Mouse (Mus musculus): Measurements from ENCODE around the gene Gm49387.
"Not testable (repeated sequence)": the region's sequence is repeated elsewhere in the genome, so short reads cannot be mapped to it uniquely, and the experiment has no call there.

The Gm49387 gene

GRCm38 (mm10) chr14:31640890-31641505, 320 bp upstream of the Gm49387 start, which contains the start of the genes Btd and Hacl1:
Gene Btd, plus strand, starts transcription at chr14:31641028.
Gene Hacl1, minus strand, starts transcription at chr14:31641286.
- peak; percentile 98 for DNase-seq (ENCODE audit: low read depth)

DNA sequence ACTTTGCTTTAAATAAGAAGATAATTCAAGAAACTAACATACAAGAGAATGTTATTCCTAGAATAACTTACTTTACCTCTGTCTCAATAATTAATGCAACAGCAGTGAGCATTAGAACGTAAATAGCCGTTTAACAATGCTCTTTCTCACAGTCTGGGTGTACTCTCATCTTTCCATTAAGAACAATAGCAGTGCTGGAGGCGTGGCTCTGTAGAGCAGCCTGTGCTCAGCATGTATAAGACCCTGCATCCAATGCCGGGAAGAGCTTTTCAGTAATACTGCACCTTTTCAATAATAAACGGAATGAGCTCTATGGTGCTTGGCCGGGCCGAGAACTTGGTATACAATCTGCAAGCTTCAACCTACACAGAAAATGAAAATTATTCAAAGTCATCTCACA, 10.0 kb downstream of the Gm49387 start:
- no peak for DNase-seq (ENCODE audit: low read depth)

GRCm38 (mm10) chr14:31622748-31623147, 17.9 kb downstream of the Gm49387 start:
- no peak for DNase-seq (ENCODE audit: low read depth)

GRCm38 (mm10) chr14:31620591-31621223, 20.0 kb downstream of the Gm49387 start:
- no peak for DNase-seq (ENCODE audit: low read depth)

- DNase-seq (ENCODE audit: low read depth), result peak; percentile 91
Measured at GRCm38 (mm10) chr14:31617997-31618396, 22.7 kb downstream of the Gm49387 start.

DNA sequence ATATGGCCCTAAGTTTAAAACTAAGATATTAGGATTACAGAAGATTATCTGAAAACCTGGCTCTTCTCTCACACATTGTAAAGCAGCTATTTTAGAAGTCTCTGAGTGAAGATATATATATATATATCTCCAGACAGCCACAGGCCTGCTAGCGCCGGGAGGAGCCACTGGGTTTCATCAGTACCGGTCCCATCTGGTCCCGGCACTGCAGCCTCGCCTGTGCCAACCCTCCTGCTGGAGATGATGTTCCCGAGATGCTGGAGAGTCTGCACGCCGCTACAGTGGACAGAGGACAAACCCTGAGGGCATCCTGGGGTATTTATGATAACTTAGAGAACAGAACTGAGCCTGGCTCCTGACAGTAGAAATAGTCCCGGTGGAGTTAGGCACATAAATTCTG, 23.5 kb downstream of the Gm49387 start:
- no peak for DNase-seq (ENCODE audit: low read depth)

GRCm38 (mm10) chr14:31613671-31614070, 27.0 kb downstream of the Gm49387 start:
- peak; percentile 41 for DNase-seq (ENCODE audit: low read depth)

DNA sequence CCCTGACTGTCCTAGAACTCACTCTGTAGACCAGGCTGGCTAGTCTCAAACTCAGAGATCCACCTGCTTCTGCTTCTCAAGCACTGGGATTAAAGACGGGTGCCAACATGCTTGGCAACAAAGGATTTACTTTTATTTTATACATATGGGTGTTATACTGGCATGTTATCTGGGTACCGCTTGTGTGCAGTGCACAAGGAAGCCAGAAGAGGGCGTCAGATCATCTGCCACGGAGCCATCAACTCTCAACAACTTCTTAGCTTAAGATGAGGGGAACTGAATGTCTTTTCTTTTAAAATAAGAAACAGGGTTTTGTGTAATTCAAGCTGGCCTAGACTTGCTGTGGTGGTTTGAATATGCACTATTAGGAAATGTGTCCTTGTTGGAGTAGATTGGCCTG, 28.7 kb downstream of the Gm49387 start:
- DNase-seq (ENCODE audit: low read depth), result peak; percentile 43

GRCm38 (mm10) chr14:31605514-31605913, 35.2 kb downstream of the Gm49387 start:
- peak; percentile 38 for DNase-seq (ENCODE audit: low read depth)

GRCm38 (mm10) chr14:31604916-31605315, 35.8 kb downstream of the Gm49387 start:
- DNase-seq (ENCODE audit: low read depth), result peak; percentile 64

DNA sequence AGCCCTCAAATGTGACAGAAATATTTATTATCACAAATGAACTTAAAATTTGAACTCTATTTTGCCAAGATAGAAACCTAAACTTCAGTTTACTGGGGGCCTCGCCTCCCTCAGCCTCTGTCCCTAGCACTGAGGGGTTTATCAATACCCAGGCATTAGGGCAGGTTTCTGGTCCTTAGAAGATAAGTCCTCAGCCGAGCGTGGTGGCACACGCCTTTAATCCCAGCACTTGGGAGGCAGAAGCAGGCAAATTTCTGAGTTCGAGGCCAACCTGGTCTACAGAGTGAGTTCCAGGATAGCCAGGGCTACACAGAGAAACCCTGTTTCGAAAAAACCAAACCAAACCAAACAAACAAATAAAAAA, 38.1 kb downstream of the Gm49387 start:
- DNase-seq (ENCODE audit: low read depth), result not testable (repeated sequence)

- DNase-seq (ENCODE audit: low read depth), result no peak
Measured at GRCm38 (mm10) chr14:31601908-31602615, 38.6 kb downstream of the Gm49387 start.

DNA sequence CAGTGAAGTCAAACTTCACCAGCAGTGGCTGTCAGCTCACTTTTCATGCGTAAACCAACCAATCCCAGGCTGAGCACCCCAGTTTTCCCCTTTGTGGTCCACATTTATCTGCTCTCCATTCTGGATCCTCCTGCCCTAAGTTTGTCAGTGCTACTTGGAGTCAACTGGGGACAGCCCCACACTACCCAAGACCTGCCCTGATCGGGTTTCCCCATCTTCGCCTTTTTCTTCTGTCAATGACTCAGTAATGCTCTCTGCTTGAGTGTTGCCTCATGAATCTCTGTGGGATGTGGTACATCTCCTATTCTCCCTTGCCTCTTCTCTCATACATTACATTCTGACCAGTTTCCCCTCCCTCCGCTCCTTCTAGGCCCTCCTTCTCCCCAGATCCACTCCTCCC, 43.2 kb downstream of the Gm49387 start:
- DNase-seq (ENCODE audit: low read depth), result peak; percentile 39

- peak; percentile 61 for DNase-seq (ENCODE audit: low read depth)
Measured at GRCm38 (mm10) chr14:31596408-31596807, 44.3 kb downstream of the Gm49387 start.

- DNase-seq (ENCODE audit: low read depth), result no peak
Measured at GRCm38 (mm10) chr14:31594693-31595092, 46.0 kb downstream of the Gm49387 start.

GRCm38 (mm10) chr14:31593036-31593435, 47.6 kb downstream of the Gm49387 start:
- DNase-seq (ENCODE audit: low read depth), result peak; percentile 56

- DNase-seq (ENCODE audit: low read depth), result no peak
Measured at GRCm38 (mm10) chr14:31591243-31591642, 49.4 kb downstream of the Gm49387 start, which contains the start of gene Colq. Gene Colq, minus strand, starts transcription at chr14:31591343.

- DNase-seq (ENCODE audit: low read depth), result no peak
Measured at GRCm38 (mm10) chr14:31586451-31586850, 54.2 kb downstream of the Gm49387 start.

- no peak for DNase-seq (ENCODE audit: low read depth)
Measured at GRCm38 (mm10) chr14:31583082-31583481, 57.6 kb downstream of the Gm49387 start.

- no peak for DNase-seq (ENCODE audit: low read depth)
Measured at GRCm38 (mm10) chr14:31577966-31578735, 62.5 kb downstream of the Gm49387 start.

- DNase-seq (ENCODE audit: low read depth), result peak; percentile 56
Measured at GRCm38 (mm10) chr14:31576846-31577697, 63.6 kb downstream of the Gm49387 start.

Measured in 416B (cell line).